9 mouse cellular contexts compared by ENCODE assay signal in the genomic region with DNA sequence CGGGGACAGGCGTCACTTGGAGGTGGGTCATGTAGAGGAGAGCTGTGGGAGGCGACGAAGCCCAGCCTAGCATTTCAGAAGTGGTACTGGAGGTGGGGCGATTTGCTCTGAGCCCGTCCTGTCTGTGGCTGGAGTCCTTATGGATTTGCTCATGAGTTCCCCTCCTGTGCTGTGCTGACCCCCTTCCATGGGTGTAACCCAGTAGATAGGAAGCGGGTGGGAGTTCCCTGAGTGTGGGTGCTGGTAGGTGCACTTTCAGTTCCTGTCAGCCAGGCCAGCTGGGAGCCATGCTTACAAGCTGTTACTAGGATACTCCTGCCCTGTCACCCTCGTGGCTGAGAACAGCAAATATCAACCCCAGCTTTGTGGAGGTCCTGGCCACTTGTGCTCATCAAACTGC. TPM values are rescaled to one million over a fixed set of nuclear protein-coding genes. Genes with fewer than 3 reads are reported as not detected.
DNase-seq lines count a peak whose midpoint lies in the region; ATAC-seq and TF ChIP-seq lines count a peak whose summit lies in the region.
"Had no signal": no experiment of that assay in that cellular context is flagged by ENCODE, and none has a peak within 500 bp of the region (broad histone marks: within the 10 kb centered on the region; RNA-seq: fewer than 3 reads in every experiment).

No protein-coding gene starts in this region.

- TF ChIP-seq CTCF in kidney, postnatal 0 days (IDR thresholded peaks at IDR 0.05; ENCODE audit: low read depth), result no peak

- H3K4me1 ChIP-seq in kidney, postnatal 0 days (replicated peaks; ENCODE audit: insufficient read depth, low read length), result peaks cover 13% of the 10 kb centered on the region; the same call in 1 of the 2 replicates
- no peaks in the 10 kb centered on the region for H3K4me1 ChIP-seq in forebrain, embryonic 16.5 days (replicated peaks; ENCODE audit: control insufficient read depth, insufficient read depth, low read length)

- WGBS in kidney, postnatal 0 days, result 54% methylated on average over 8 of the region's 8 CpGs
- 90% methylated on average over 8 of the region's 8 CpGs for WGBS in forebrain, embryonic 16.5 days

- peak overlapping the region; percentile 77 for H3K27ac ChIP-seq in kidney, postnatal 0 days
- H3K27ac ChIP-seq in forebrain, embryonic 16.5 days (ENCODE audit: low read length), result no peak overlapping the region
- H3K27ac ChIP-seq: midbrain, embryonic 12.5 days had no signal

- DNase-seq in kidney, postnatal 0 days (ENCODE audit: low spot score), result peak; percentile 23
- DNase-seq in kidney, adult 9 months, result no peak
- DNase-seq in induced T-regulatory cell, adult 2 months (ENCODE audit: low read depth), result peak; percentile 16
- DNase-seq in monocyte, adult 2 months (ENCODE audit: low read depth in 1 of 2, low spot score in 2 of 2), result peak; percentile 68 to 82
- no peak for DNase-seq in left cerebral cortex, adult 18-20 months (ENCODE audit: low spot score in 2 of 2)
- DNase-seq: thymus, postnatal 36 days had no signal

- H3K36me3 ChIP-seq in kidney, postnatal 0 days (ENCODE audit: insufficient read depth, low read length), result 0 out of 2 replicates have a peak, but pooled peaks cover 3% of the 10 kb centered on the region
- no peaks in the 10 kb centered on the region for H3K36me3 ChIP-seq in forebrain, embryonic 16.5 days (ENCODE audit: control insufficient read depth, insufficient read depth)

- no peak overlapping the region for H3K4me2 ChIP-seq in kidney, postnatal 0 days (ENCODE audit: low read length)
- no peak overlapping the region for H3K4me2 ChIP-seq in forebrain, embryonic 16.5 days (ENCODE audit: low read length)
- H3K4me2 ChIP-seq: midbrain, embryonic 12.5 days had no signal

- peak; percentile 15; the same call in 1 of the 2 replicates for ATAC-seq in kidney, postnatal 0 days (replicated peaks; ENCODE audit: low FRiP score, low read depth)
- ATAC-seq in common myeloid progenitor, adult 5-6 weeks (replicated peaks; ENCODE audit: low read depth, poor library complexity, severe bottlenecking), result peak; percentile 92
- no peak for ATAC-seq in forebrain, embryonic 16.5 days

- no peaks in the 10 kb centered on the region for H3K9me3 ChIP-seq in kidney, postnatal 0 days (replicated peaks; ENCODE audit: low read length)
- H3K9me3 ChIP-seq in forebrain, embryonic 16.5 days (ENCODE audit: control insufficient read depth, low read length), result no peaks in the 10 kb centered on the region
- H3K9me3 ChIP-seq: midbrain, embryonic 12.5 days had no signal

- H3K4me3 ChIP-seq in kidney, postnatal 0 days (replicated peaks; ENCODE audit: low read depth, low read length), result no peak overlapping the region
- no peak overlapping the region for H3K4me3 ChIP-seq in forebrain, embryonic 16.5 days (replicated peaks; ENCODE audit: low read length)
- H3K4me3 ChIP-seq: midbrain, embryonic 12.5 days had no signal

- H3K9ac ChIP-seq in kidney, postnatal 0 days (ENCODE audit: low read depth, low read length), result no peak overlapping the region
- H3K9ac ChIP-seq in forebrain, embryonic 16.5 days (replicated peaks; ENCODE audit: low read depth, low read length), result no peak overlapping the region
- H3K9ac ChIP-seq: midbrain, embryonic 12.5 days had no signal

- no peaks in the 10 kb centered on the region for H3K27me3 ChIP-seq in kidney, postnatal 0 days (ENCODE audit: insufficient read depth, low read length)
- no peaks in the 10 kb centered on the region for H3K27me3 ChIP-seq in forebrain, embryonic 16.5 days (replicated peaks; ENCODE audit: control insufficient read depth, insufficient read depth, low read length)
- H3K27me3 ChIP-seq: midbrain, embryonic 12.5 days had no signal

RNA-seq across cellular contexts. Expression of a gene that starts 6.2 kb away (rescaled TPM):
- 150 and 172 TPM in 2 replicates for polyA plus RNA-seq in kidney, postnatal 0 days (2015; fragmentation: Nextera tagmentation; extraction: Ambion mirVana)
- 30.1 and 33.0 TPM in 2 replicates for total RNA-seq in common myeloid progenitor, adult 5-6 weeks (2017)
- 51.8 and 58.0 TPM in 2 replicates for polyA plus RNA-seq in forebrain, embryonic 16.5 days (2015; fragmentation: Nextera tagmentation; extraction: Ambion mirVana)
- total RNA-seq in left cerebral cortex, adult 18-20 months (2021), result 10 to 100 TPM; 29.8 to 34.4 TPM

Comparison
In these comparisons a context has a peak if more than half of its experiments do, and no peak if none do; other contexts are left out.
1. DNase-seq: peak in kidney, postnatal 0 days (single experiment), induced T-regulatory cell, adult 2 months (single experiment) and monocyte, adult 2 months (2 of 2); none in kidney, adult 9 months (single experiment) and left cerebral cortex, adult 18-20 months (0 of 2).